Comparison of ENCODE assay signal across 8 mouse cellular contexts in genomic region chr15:77257437-77258229, GRCm38 (mm10). TPM values are rescaled to one million over a fixed set of nuclear protein-coding genes. Genes with fewer than 3 reads are reported as not detected.
A peak's percentile ranks its signal among the peaks of the same experiment; 100 is the strongest.
DNase-seq lines count a peak whose midpoint lies in the region; ATAC-seq and TF ChIP-seq lines count a peak whose summit lies in the region.

No protein-coding gene starts in this region.

- H3K9me3 ChIP-seq in hindbrain, embryonic 14.5 days (ENCODE audit: control insufficient read depth, low read length): no peaks in the 10 kb centered on the region
- no peaks in the 10 kb centered on the region for H3K9me3 ChIP-seq in midbrain, embryonic 12.5 days

- TF ChIP-seq CTCF in left cerebral cortex, adult 2 months (IDR thresholded peaks at IDR 0.05): peak; percentile 73

- 36% methylated on average over 6 of the region's 6 CpGs for WGBS in hindbrain, embryonic 14.5 days
- WGBS in midbrain, embryonic 12.5 days: 35% methylated on average over 6 of the region's 6 CpGs

- peak; percentile 34 for DNase-seq in thymus, postnatal 14 days
- DNase-seq in thymus, postnatal 0 days (ENCODE audit: low spot score): no peak
- peak; percentile 80 to 83 for DNase-seq in cerebellum, postnatal 14 days
- peak; percentile 72 for DNase-seq in gastrocnemius, adult 18-20 months (ENCODE audit: low spot score)
- no peak for DNase-seq in hindbrain, embryonic 14.5 days (ENCODE audit: low spot score)
- DNase-seq in left cerebral cortex, adult 2 months (ENCODE audit: extremely low spot score in 1 of 2, low spot score in 2 of 2): peak; percentile 74 to 76
- peak; percentile 17 for DNase-seq in thymus, postnatal 25 days

- 0 out of 2 replicates have a peak overlapping the region, but pooled peaks have one; percentile 32 for H3K27ac ChIP-seq in hindbrain, embryonic 14.5 days
- H3K27ac ChIP-seq in left cerebral cortex, adult 2 months: peak overlapping the region; percentile 30
- H3K27ac ChIP-seq in midbrain, embryonic 12.5 days (replicated peaks): 0 out of 2 replicates have a peak overlapping the region, but pooled peaks have one; percentile 4

- H3K27me3 ChIP-seq in hindbrain, embryonic 14.5 days (ENCODE audit: control insufficient read depth, insufficient read depth, low read length): no peaks in the 10 kb centered on the region
- H3K27me3 ChIP-seq in midbrain, embryonic 12.5 days: no peaks in the 10 kb centered on the region

- no peak overlapping the region for H3K4me2 ChIP-seq in hindbrain, embryonic 14.5 days (replicated peaks)
- H3K4me2 ChIP-seq in midbrain, embryonic 12.5 days (replicated peaks): no peak overlapping the region

- ATAC-seq in hindbrain, embryonic 14.5 days (ENCODE audit: low FRiP score): no peak
- no peak for ATAC-seq in midbrain, embryonic 12.5 days (ENCODE audit: low FRiP score, low read depth)

- intact Hi-C loops in left cerebral cortex, adult 2 months (cut with DNase I): no loop called here

- no peaks in the 10 kb centered on the region for H3K36me3 ChIP-seq in hindbrain, embryonic 14.5 days (replicated peaks; ENCODE audit: control insufficient read depth, insufficient read depth)
- H3K36me3 ChIP-seq in midbrain, embryonic 12.5 days: no peaks in the 10 kb centered on the region

- H3K9ac ChIP-seq in hindbrain, embryonic 14.5 days: no peak overlapping the region; the same call in 1 of the 2 replicates
- H3K9ac ChIP-seq in midbrain, embryonic 12.5 days (replicated peaks): no peak overlapping the region

- 0 out of 2 replicates have a peak, but pooled peaks cover 15% of the 10 kb centered on the region for H3K4me1 ChIP-seq in hindbrain, embryonic 14.5 days (replicated peaks; ENCODE audit: control insufficient read depth, insufficient read depth, low read length)
- H3K4me1 ChIP-seq in midbrain, embryonic 12.5 days: peaks cover 26% of the 10 kb centered on the region

- H3K4me3 ChIP-seq in hindbrain, embryonic 14.5 days (replicated peaks; ENCODE audit: low read length): no peak overlapping the region
- no peak overlapping the region for H3K4me3 ChIP-seq in left cerebral cortex, adult 2 months
- no peak overlapping the region for H3K4me3 ChIP-seq in midbrain, embryonic 12.5 days

RNA-seq across cellular contexts. Expression of gene Rbfox2, which starts 49.2 kb away (rescaled TPM):
- 6.5 and 8.4 TPM in 2 replicates for polyA plus RNA-seq in thymus, postnatal 0 days (2015; fragmentation: Nextera tagmentation; extraction: Ambion mirVana)
- 10 to 100 TPM; 55.1 to 60.4 TPM for total RNA-seq in gastrocnemius, adult 18-20 months (2021)
- polyA plus RNA-seq in hindbrain, embryonic 14.5 days (2014; fragmentation: Nextera tagmentation; extraction: Ambion mirVana): 154 and 164 TPM in 2 replicates
- 100 to 1,000 TPM; 248 to 258 TPM for total RNA-seq in left cerebral cortex, adult 2 months (2021)
- 118 and 130 TPM in 2 replicates for polyA plus RNA-seq in midbrain, embryonic 12.5 days (2016; fragmentation: Nextera tagmentation; extraction: Ambion mirVana)

Comparison
In these comparisons a context has a peak if more than half of its experiments do, and no peak if none do; other contexts are left out.
1. DNase-seq: peak in thymus, postnatal 14 days (single experiment), cerebellum, postnatal 14 days (2 of 2), gastrocnemius, adult 18-20 months (single experiment), left cerebral cortex, adult 2 months (2 of 2) and thymus, postnatal 25 days (single experiment); none in thymus, postnatal 0 days (single experiment) and hindbrain, embryonic 14.5 days (single experiment).
2. RNA of gene Rbfox2, which starts 49.2 kb away (polyA plus RNA-seq): 154 to 164 TPM in hindbrain, embryonic 14.5 days and 118 to 130 TPM in midbrain, embryonic 12.5 days; 6.5 to 8.4 TPM in thymus, postnatal 0 days; every median in the first group is over 10 times any median in the second.
3. Peak in every context shown above with its lines, with median percentiles within 50 percentile points of each other: H3K27ac ChIP-seq.